ENCODE assay signal across 15 mouse cellular contexts in the genomic region with DNA sequence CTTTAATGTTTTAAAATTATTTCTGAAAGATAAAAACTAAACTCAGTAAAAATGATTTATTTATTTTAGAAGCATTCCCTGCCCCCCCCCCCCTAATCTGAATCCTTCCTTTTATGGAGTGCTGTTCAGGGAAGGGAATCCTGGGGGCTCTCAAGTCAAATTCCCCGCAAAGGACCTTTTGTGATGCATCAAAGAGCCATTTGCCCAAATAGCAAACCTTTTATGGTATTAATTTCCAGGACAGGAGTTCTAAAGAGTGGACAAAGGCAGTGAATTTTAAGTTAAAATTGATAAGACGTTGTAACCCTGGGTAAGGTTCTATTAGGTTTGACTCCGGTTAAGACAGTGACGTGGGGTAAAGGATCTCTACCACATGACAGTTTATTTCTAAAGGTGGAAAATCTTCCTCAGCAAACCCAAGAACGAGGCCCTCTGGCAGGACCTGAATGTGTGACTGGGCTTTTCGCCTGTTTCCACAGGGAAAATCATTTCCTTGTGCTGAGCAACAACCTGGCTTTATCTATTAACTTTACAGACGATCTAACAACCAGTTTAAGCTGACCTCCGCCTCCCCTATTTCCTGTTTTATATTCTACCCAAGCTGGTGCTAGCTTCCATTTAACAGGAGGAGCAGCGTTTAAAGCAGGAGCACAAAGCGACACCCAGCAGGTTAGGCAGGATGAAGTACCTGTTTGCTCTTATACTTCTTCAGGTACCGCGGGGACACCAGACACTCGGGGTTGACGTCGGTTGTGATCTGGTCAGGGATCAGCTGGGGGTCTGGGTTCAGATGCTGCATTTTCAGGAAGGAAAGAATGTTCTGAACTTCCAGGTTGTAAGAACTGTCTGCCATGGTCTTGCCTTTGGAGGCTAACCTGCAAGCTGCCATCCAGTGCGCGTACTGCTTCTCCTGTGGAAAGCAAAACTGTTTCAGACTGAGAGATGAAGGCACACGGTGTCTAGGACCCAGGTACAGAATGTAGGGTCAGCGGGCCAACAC. TPM values are rescaled to one million over a fixed set of nuclear protein-coding genes. Genes with fewer than 3 reads are reported as not detected.
A peak's percentile ranks its signal among the peaks of the same experiment; 100 is the strongest.
DNase-seq lines count a peak whose midpoint lies in the region; ATAC-seq lines count a peak whose summit lies in the region.
"Had no signal": no experiment of that assay in that cellular context is flagged by ENCODE, and none has a peak within 500 bp of the region (broad histone marks: within the 10 kb centered on the region; RNA-seq: fewer than 3 reads in every experiment).

No protein-coding gene starts in this region.

- ATAC-seq in hindbrain, embryonic 11.5 days (ENCODE audit: low FRiP score) = no peak
- ATAC-seq in midbrain, embryonic 11.5 days (ENCODE audit: low FRiP score) = no peak
- no peak for ATAC-seq in heart, embryonic 16.5 days (replicated peaks; ENCODE audit: extremely low read depth, insufficient read depth, low FRiP score)
- no peak for ATAC-seq in stomach, embryonic 14.5 days (ENCODE audit: insufficient number of reproducible peaks, insufficient read depth, low FRiP score, low read depth)

- 66% methylated on average over 19 of the region's 19 CpGs for WGBS in hindbrain, embryonic 10.5 days
- WGBS in hindbrain, embryonic 11.5 days = 69% methylated on average over 19 of the region's 19 CpGs
- WGBS in midbrain, embryonic 10.5 days = 72% methylated on average over 19 of the region's 19 CpGs
- WGBS in midbrain, embryonic 11.5 days = 69% methylated on average over 19 of the region's 19 CpGs
- WGBS in heart, embryonic 16.5 days = 60% methylated on average over 19 of the region's 19 CpGs
- WGBS in stomach, embryonic 14.5 days = 63% methylated on average over 19 of the region's 19 CpGs

- H3K9me3 ChIP-seq in hindbrain, embryonic 10.5 days = peaks cover 1% of the 10 kb centered on the region; the same call in 1 of the 2 replicates
- peaks cover under 1% of the 10 kb centered on the region; the same call in 1 of the 2 replicates for H3K9me3 ChIP-seq in hindbrain, embryonic 11.5 days (ENCODE audit: control insufficient read depth, low read length)
- H3K9me3 ChIP-seq in midbrain, embryonic 10.5 days (replicated peaks) = peaks cover under 1% of the 10 kb centered on the region; the same call in 1 of the 2 replicates
- H3K9me3 ChIP-seq in midbrain, embryonic 11.5 days (ENCODE audit: control insufficient read depth, low read length) = no peaks in the 10 kb centered on the region; the same call in 1 of the 2 replicates
- no peaks in the 10 kb centered on the region for H3K9me3 ChIP-seq in heart, embryonic 16.5 days (replicated peaks; ENCODE audit: control insufficient read depth, low read length)
- H3K9me3 ChIP-seq in stomach, embryonic 14.5 days (ENCODE audit: control insufficient read depth, low read depth, low read length) = no peaks in the 10 kb centered on the region
- H3K9me3 ChIP-seq: embryonic facial prominence, embryonic 15.5 days; neural tube, embryonic 12.5 days had no signal

- no peaks in the 10 kb centered on the region for H3K27me3 ChIP-seq in hindbrain, embryonic 10.5 days (ENCODE audit: insufficient read depth, poor library complexity, severe bottlenecking)
- no peaks in the 10 kb centered on the region for H3K27me3 ChIP-seq in hindbrain, embryonic 11.5 days (ENCODE audit: control insufficient read depth, insufficient read depth, low read length)
- H3K27me3 ChIP-seq in midbrain, embryonic 10.5 days (ENCODE audit: low read depth, poor library complexity, severe bottlenecking) = no peaks in the 10 kb centered on the region
- no peaks in the 10 kb centered on the region for H3K27me3 ChIP-seq in midbrain, embryonic 11.5 days (ENCODE audit: control insufficient read depth, insufficient read depth, low read length)
- H3K27me3 ChIP-seq in heart, embryonic 16.5 days (ENCODE audit: control insufficient read depth, insufficient read depth, low read length) = no peaks in the 10 kb centered on the region
- no peaks in the 10 kb centered on the region for H3K27me3 ChIP-seq in stomach, embryonic 14.5 days (ENCODE audit: control insufficient read depth, insufficient read depth, low read length)
- H3K27me3 ChIP-seq: CH12.LX; embryonic facial prominence, embryonic 15.5 days; hindbrain, embryonic 12.5 days; limb, embryonic 12.5 days; neural tube, embryonic 12.5 days had no signal

- H3K4me1 ChIP-seq in hindbrain, embryonic 10.5 days (replicated peaks) = peaks cover 32% of the 10 kb centered on the region
- peaks cover 4% of the 10 kb centered on the region; the same call in 1 of the 2 replicates for H3K4me1 ChIP-seq in hindbrain, embryonic 11.5 days (replicated peaks; ENCODE audit: control insufficient read depth, insufficient read depth, low read length)
- H3K4me1 ChIP-seq in midbrain, embryonic 10.5 days = peaks cover 30% of the 10 kb centered on the region
- H3K4me1 ChIP-seq in midbrain, embryonic 11.5 days (ENCODE audit: control insufficient read depth, insufficient read depth, low read length) = peaks cover 16% of the 10 kb centered on the region
- H3K4me1 ChIP-seq in heart, embryonic 16.5 days (ENCODE audit: control insufficient read depth, insufficient read depth, low read length) = peaks cover 18% of the 10 kb centered on the region
- H3K4me1 ChIP-seq in stomach, embryonic 14.5 days (ENCODE audit: control insufficient read depth, insufficient read depth, low read length) = peaks cover 9% of the 10 kb centered on the region; the same call in 1 of the 2 replicates
- H3K4me1 ChIP-seq: megakaryocyte, embryonic 14.5 days had no signal

- H3K4me2 ChIP-seq in hindbrain, embryonic 11.5 days (replicated peaks; ENCODE audit: low read depth, low read length) = no peak overlapping the region
- H3K4me2 ChIP-seq in midbrain, embryonic 11.5 days = no peak overlapping the region
- no peak overlapping the region for H3K4me2 ChIP-seq in heart, embryonic 16.5 days (ENCODE audit: low read depth, low read length)
- no peak overlapping the region for H3K4me2 ChIP-seq in stomach, embryonic 14.5 days (replicated peaks; ENCODE audit: low read depth, low read length)
- H3K4me2 ChIP-seq: embryonic facial prominence, embryonic 15.5 days; hindbrain, embryonic 12.5 days; limb, embryonic 12.5 days; neural tube, embryonic 12.5 days had no signal

- peak overlapping the region; percentile 86 for H3K27ac ChIP-seq in hindbrain, embryonic 10.5 days
- H3K27ac ChIP-seq in hindbrain, embryonic 11.5 days (ENCODE audit: low read depth, low read length) = no peak overlapping the region
- 0 out of 2 replicates have a peak overlapping the region, but pooled peaks have one; percentile 15 for H3K27ac ChIP-seq in midbrain, embryonic 10.5 days (replicated peaks)
- H3K27ac ChIP-seq in midbrain, embryonic 11.5 days (ENCODE audit: low read depth, low read length) = no peak overlapping the region
- H3K27ac ChIP-seq in heart, embryonic 16.5 days (ENCODE audit: low read length) = peak overlapping the region; percentile 80
- peak overlapping the region; percentile 56; the same call in 1 of the 2 replicates for H3K27ac ChIP-seq in stomach, embryonic 14.5 days (ENCODE audit: low read length)
- H3K27ac ChIP-seq: embryonic facial prominence, embryonic 15.5 days; neural tube, embryonic 12.5 days had no signal

- DNase-seq in hindbrain, embryonic 10.5 days (ENCODE audit: low spot score) = no peak
- DNase-seq in hindbrain, embryonic 11.5 days (ENCODE audit: low spot score) = no peak
- DNase-seq in midbrain, embryonic 10.5 days (ENCODE audit: low spot score) = no peak
- no peak for DNase-seq in midbrain, embryonic 11.5 days (ENCODE audit: low spot score, missing footprints)
- DNase-seq in T-cell, adult 2 months (ENCODE audit: low spot score) = no peak
- no peak for DNase-seq in Muller cell, postnatal 12 days (ENCODE audit: inconsistent ontology term)
- DNase-seq: cerebellum, adult 9-11 months had no signal

- no peak overlapping the region for H3K9ac ChIP-seq in hindbrain, embryonic 11.5 days (ENCODE audit: low read depth, low read length)
- H3K9ac ChIP-seq in midbrain, embryonic 11.5 days (ENCODE audit: low read length) = no peak overlapping the region
- H3K9ac ChIP-seq in heart, embryonic 16.5 days (ENCODE audit: low read length) = no peak overlapping the region; the same call in 1 of the 2 replicates
- H3K9ac ChIP-seq in stomach, embryonic 14.5 days (replicated peaks; ENCODE audit: low read depth, low read length) = no peak overlapping the region
- H3K9ac ChIP-seq: embryonic facial prominence, embryonic 15.5 days; hindbrain, embryonic 12.5 days; limb, embryonic 12.5 days; neural tube, embryonic 12.5 days had no signal

- H3K36me3 ChIP-seq in hindbrain, embryonic 10.5 days = peaks cover 76% of the 10 kb centered on the region
- H3K36me3 ChIP-seq in hindbrain, embryonic 11.5 days (ENCODE audit: control insufficient read depth, insufficient read depth, low read length) = peaks cover 9% of the 10 kb centered on the region; the same call in 1 of the 2 replicates
- H3K36me3 ChIP-seq in midbrain, embryonic 10.5 days = peaks cover 82% of the 10 kb centered on the region
- H3K36me3 ChIP-seq in midbrain, embryonic 11.5 days (ENCODE audit: control insufficient read depth, insufficient read depth, low read length) = peaks cover 6% of the 10 kb centered on the region
- H3K36me3 ChIP-seq in heart, embryonic 16.5 days (ENCODE audit: control insufficient read depth, insufficient read depth) = peaks cover 69% of the 10 kb centered on the region
- H3K36me3 ChIP-seq in stomach, embryonic 14.5 days (ENCODE audit: control insufficient read depth, insufficient read depth, low read length) = peaks cover 59% of the 10 kb centered on the region

- no peak overlapping the region for H3K4me3 ChIP-seq in hindbrain, embryonic 10.5 days
- no peak overlapping the region for H3K4me3 ChIP-seq in hindbrain, embryonic 11.5 days (ENCODE audit: low read depth, low read length)
- H3K4me3 ChIP-seq in midbrain, embryonic 10.5 days = no peak overlapping the region
- H3K4me3 ChIP-seq in midbrain, embryonic 11.5 days (ENCODE audit: low read depth, low read length) = no peak overlapping the region
- H3K4me3 ChIP-seq in heart, embryonic 16.5 days (ENCODE audit: low read length) = no peak overlapping the region
- no peak overlapping the region for H3K4me3 ChIP-seq in stomach, embryonic 14.5 days (ENCODE audit: low read depth, low read length)
- H3K4me3 ChIP-seq: embryonic facial prominence, embryonic 15.5 days; hindbrain, embryonic 12.5 days; limb, embryonic 12.5 days; megakaryocyte, embryonic 14.5 days; neural tube, embryonic 12.5 days had no signal

RNA-seq across cellular contexts. Expression of a gene that starts 59.6 kb away (rescaled TPM):
- 38.6 and 46.1 TPM in 2 replicates for polyA plus RNA-seq in hindbrain, embryonic 10.5 days (2016; fragmentation: Nextera tagmentation; extraction: Ambion mirVana)
- 41.7 and 44.5 TPM in 2 replicates for polyA plus RNA-seq in hindbrain, embryonic 11.5 days (2014; fragmentation: Nextera tagmentation; extraction: Ambion mirVana)
- 37.8 and 42.4 TPM in 2 replicates for polyA plus RNA-seq in midbrain, embryonic 10.5 days (2016; fragmentation: Nextera tagmentation; extraction: Ambion mirVana)
- polyA plus RNA-seq in midbrain, embryonic 11.5 days (2014; fragmentation: Nextera tagmentation; extraction: Ambion mirVana) = 42.7 and 46.6 TPM in 2 replicates
- polyA plus RNA-seq in heart, embryonic 16.5 days (2015; fragmentation: Nextera tagmentation; extraction: Ambion mirVana) = 22.6 and 23.6 TPM in 2 replicates
- polyA plus RNA-seq in stomach, embryonic 14.5 days (2014; fragmentation: Nextera tagmentation; extraction: Ambion mirVana) = 50.9 and 52.8 TPM in 2 replicates

Comparison
In these comparisons a context has a peak if more than half of its experiments do, and no peak if none do; other contexts are left out.
1. H3K27ac ChIP-seq: peak in hindbrain, embryonic 10.5 days (single experiment), midbrain, embryonic 10.5 days (single experiment), heart, embryonic 16.5 days (single experiment) and stomach, embryonic 14.5 days (single experiment); none in hindbrain, embryonic 11.5 days (single experiment) and midbrain, embryonic 11.5 days (single experiment).